8 mouse cellular contexts compared by ENCODE assay signal in genomic region chr6:90712063-90712462, GRCm38 (mm10).
A peak's percentile ranks its signal among the peaks of the same experiment; 100 is the strongest.
DNase-seq lines count a peak whose midpoint lies in the region; ATAC-seq and TF ChIP-seq lines count a peak whose summit lies in the region.

No protein-coding gene starts in this region.

- H3K27ac ChIP-seq in left cerebral cortex, adult 2 months = peak overlapping the region; percentile 48
- H3K27ac ChIP-seq in forebrain, embryonic 14.5 days (ENCODE audit: low read depth, low read length) = peak overlapping the region; percentile 70
- peak overlapping the region; percentile 83 for H3K27ac ChIP-seq in neural tube, embryonic 13.5 days (replicated peaks)

- H3K9me3 ChIP-seq in forebrain, embryonic 14.5 days (replicated peaks; ENCODE audit: control insufficient read depth, low read length) = no peaks in the 10 kb centered on the region
- H3K9me3 ChIP-seq in neural tube, embryonic 13.5 days = no peaks in the 10 kb centered on the region

- H3K4me3 ChIP-seq in left cerebral cortex, adult 2 months = no peak overlapping the region
- no peak overlapping the region for H3K4me3 ChIP-seq in forebrain, embryonic 14.5 days (ENCODE audit: low read depth, low read length)
- H3K4me3 ChIP-seq in neural tube, embryonic 13.5 days = no peak overlapping the region

- DNase-seq in left cerebral cortex, adult 2 months (ENCODE audit: extremely low spot score in 1 of 2, low spot score in 2 of 2) = no peak
- DNase-seq in left cerebral cortex, postnatal 25 days (ENCODE audit: low spot score in 2 of 2) = no peak
- no peak for DNase-seq in forebrain, embryonic 14.5 days (ENCODE audit: low spot score)
- peak; percentile 44 to 60 for DNase-seq in kidney, postnatal 25 days
- DNase-seq in right cerebral cortex, postnatal 36 days (ENCODE audit: low spot score in 2 of 2) = no peak
- DNase-seq in T-cell, adult 2 months (ENCODE audit: low spot score) = no peak
- DNase-seq in retina, postnatal 1 day = no peak

- WGBS in forebrain, embryonic 14.5 days = 50% methylated on average over 3 of the region's 3 CpGs
- 51% methylated on average over 3 of the region's 3 CpGs for WGBS in neural tube, embryonic 13.5 days

- no peak overlapping the region for H3K9ac ChIP-seq in forebrain, embryonic 14.5 days (ENCODE audit: low read length)
- peak overlapping the region; percentile 19 for H3K9ac ChIP-seq in neural tube, embryonic 13.5 days

- H3K4me1 ChIP-seq in forebrain, embryonic 14.5 days (ENCODE audit: control insufficient read depth, insufficient read depth, low read length) = peaks cover 62% of the 10 kb centered on the region
- peaks cover 88% of the 10 kb centered on the region for H3K4me1 ChIP-seq in neural tube, embryonic 13.5 days (replicated peaks)

- ATAC-seq in forebrain, embryonic 14.5 days = no peak
- no peak for ATAC-seq in neural tube, embryonic 13.5 days (ENCODE audit: low read depth)

- no peaks in the 10 kb centered on the region for H3K36me3 ChIP-seq in forebrain, embryonic 14.5 days (ENCODE audit: control insufficient read depth, insufficient read depth, low read length)
- H3K36me3 ChIP-seq in neural tube, embryonic 13.5 days = no peaks in the 10 kb centered on the region

- no peak for TF ChIP-seq CTCF in left cerebral cortex, adult 2 months (IDR thresholded peaks at IDR 0.05)

- no peak overlapping the region for H3K4me2 ChIP-seq in forebrain, embryonic 14.5 days (ENCODE audit: low read length)
- H3K4me2 ChIP-seq in neural tube, embryonic 13.5 days = 0 out of 2 replicates have a peak overlapping the region, but pooled peaks have one; percentile 10

- no peaks in the 10 kb centered on the region for H3K27me3 ChIP-seq in forebrain, embryonic 14.5 days (replicated peaks; ENCODE audit: control insufficient read depth, insufficient read depth, low read length)
- H3K27me3 ChIP-seq in neural tube, embryonic 13.5 days = no peaks in the 10 kb centered on the region

- intact Hi-C loops in left cerebral cortex, adult 2 months (cut with DNase I) = no loop called here
- intact Hi-C loops in left cerebral cortex, postnatal 25 days (cut with DNase I) = no loop called here

Comparison
In these comparisons a context has a peak if more than half of its experiments do, and no peak if none do; other contexts are left out.
1. DNase-seq: peak in kidney, postnatal 25 days (2 of 2); none in left cerebral cortex, adult 2 months (0 of 2), left cerebral cortex, postnatal 25 days (0 of 2), forebrain, embryonic 14.5 days (single experiment), right cerebral cortex, postnatal 36 days (0 of 2), T-cell, adult 2 months (single experiment) and retina, postnatal 1 day (single experiment).
2. Peak in every context shown above with its lines, with median percentiles within 50 percentile points of each other: H3K27ac ChIP-seq.